Mouse (Mus musculus) E14TG2a.4 (cell line): ENCODE measurements around the gene Eml4.

Source experiments
- CTCF ChIP-seq: conservative IDR thresholded peaks from 2 replicates; pipeline ENCODE4 v1.5.1; 2014; ENCODE audit warnings: low read length
- POU5F1 ChIP-seq: IDR thresholded peaks from 2 replicates; pipeline ENCODE4 v1.6.1; 2014; ENCODE audit warnings: low read length, borderline replicate concordance

DNA sequence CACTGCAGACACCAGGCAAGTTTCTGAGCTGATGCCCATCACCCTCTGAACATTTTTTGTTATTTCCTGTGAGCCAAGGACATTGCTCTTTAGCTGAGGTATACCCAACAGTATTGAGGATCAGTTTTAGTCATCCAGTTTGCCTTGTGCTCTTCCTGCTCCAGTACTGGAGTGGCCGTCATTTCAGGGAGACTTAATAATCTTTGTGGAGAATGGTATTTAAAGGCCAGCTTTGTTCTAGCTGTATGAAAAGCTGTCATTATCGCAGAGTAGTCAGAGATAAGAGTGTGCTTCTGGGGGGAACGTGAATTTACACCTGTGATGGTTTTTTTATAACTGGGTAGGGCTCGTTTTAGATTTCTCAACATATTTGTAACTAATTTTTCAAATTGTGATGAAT, 9.2 kb downstream of the Eml4 start:
- TF ChIP-seq POU5F1, result no peak
- no peak for TF ChIP-seq CTCF
